Mouse (Mus musculus): ENCODE results near the gene Pyurf. TPM values are rescaled to one million over a fixed set of nuclear protein-coding genes. Genes with fewer than 3 reads are reported as not detected.

Gene Pyurf
- 18.7 and 18.8 TPM in 2 replicates for polyA plus RNA-seq (2016; fragmentation: Nextera tagmentation; extraction: Ambion mirVana)

- Histone ChIP-seq H3K27ac (peak within 1 kb of the TSS; percentile 96), H3K27me3 (ENCODE audit: low read depth, poor library complexity, severe bottlenecking) (no peaks in the 10 kb centered on the region), H3K4me1 (0 out of 2 replicates have a peak, but pooled peaks cover 8% of the 10 kb centered on the region), H3K9me3 (replicated peaks) (no peaks in the 10 kb centered on the region), H3K4me3 (peak within 1 kb of the TSS; percentile 81), H3K36me3 (peaks cover 35% of the 10 kb centered on the region)
- DNase-seq (ENCODE audit: low spot score), result peak; percentile 94
- WGBS, result under 1% methylated on average over 52 of the region's 52 CpGs
These were observed at the start of gene Pyurf for GRCm38 (mm10) chr6:57691467-57692261. Pyurf (minus strand) TSS chr6:57692078.

GRCm38 (mm10) chr6:57721347-57721746, 29.5 kb upstream of the Pyurf start:
- Histone ChIP-seq H3K4me3 (no peak overlapping the region), H3K4me1 (no peaks in the 10 kb centered on the region), H3K27me3 (ENCODE audit: low read depth, poor library complexity, severe bottlenecking) (no peaks in the 10 kb centered on the region), H3K27ac (no peak overlapping the region), H3K9me3 (replicated peaks) (no peaks in the 10 kb centered on the region), H3K36me3 (peaks cover 17% of the 10 kb centered on the region)
- WGBS, result 93% methylated on average over 1 of the region's 1 CpGs
- no peak for DNase-seq (ENCODE audit: low spot score)

- no peaks in the 10 kb centered on the region for H3K4me1 ChIP-seq
- WGBS, result 19% methylated on average over 1 of the region's 1 CpGs
- H3K27me3 ChIP-seq (ENCODE audit: low read depth, poor library complexity, severe bottlenecking), result no peaks in the 10 kb centered on the region
- H3K36me3 ChIP-seq, result peaks cover 5% of the 10 kb centered on the region
- H3K27ac ChIP-seq, result no peak overlapping the region
- no peak overlapping the region for H3K4me3 ChIP-seq
- no peaks in the 10 kb centered on the region for H3K9me3 ChIP-seq (replicated peaks)
- DNase-seq (ENCODE audit: low spot score), result no peak
These were observed 19.8 kb upstream of the Pyurf start for GRCm38 (mm10) chr6:57711726-57712125.

GRCm38 (mm10) chr6:57706721-57707120, 14.8 kb upstream of the Pyurf start:
- Histone ChIP-seq H3K9me3 (replicated peaks) (no peaks in the 10 kb centered on the region), H3K4me1 (peaks cover 7% of the 10 kb centered on the region; the same call in 1 of the 2 replicates), H3K27ac (no peak overlapping the region), H3K27me3 (ENCODE audit: low read depth, poor library complexity, severe bottlenecking) (no peaks in the 10 kb centered on the region), H3K36me3 (no peaks in the 10 kb centered on the region), H3K4me3 (no peak overlapping the region)
- no peak for DNase-seq (ENCODE audit: low spot score)
- WGBS, result 93% methylated on average over 1 of the region's 1 CpGs

- H3K4me3 ChIP-seq, result peak overlapping the region; percentile 69
- peaks cover 9% of the 10 kb centered on the region; the same call in 1 of the 2 replicates for H3K4me1 ChIP-seq
- H3K9me3 ChIP-seq (replicated peaks), result no peaks in the 10 kb centered on the region
- 52% methylated on average over 2 of the region's 2 CpGs for WGBS
- peak; percentile 37 for DNase-seq (ENCODE audit: low spot score)
- no peaks in the 10 kb centered on the region for H3K36me3 ChIP-seq
- H3K27me3 ChIP-seq (ENCODE audit: low read depth, poor library complexity, severe bottlenecking), result no peaks in the 10 kb centered on the region
- H3K27ac ChIP-seq, result peak overlapping the region; percentile 97
These were observed 11.8 kb upstream of the Pyurf start for GRCm38 (mm10) chr6:57703703-57704102.

- WGBS, result under 1% methylated on average over 59 of the region's 59 CpGs
- no peaks in the 10 kb centered on the region for H3K27me3 ChIP-seq (ENCODE audit: low read depth, poor library complexity, severe bottlenecking)
- no peaks in the 10 kb centered on the region for H3K36me3 ChIP-seq
- peak overlapping the region; percentile 97 for H3K27ac ChIP-seq
- H3K4me1 ChIP-seq, result peaks cover 9% of the 10 kb centered on the region; the same call in 1 of the 2 replicates
- H3K9me3 ChIP-seq (replicated peaks), result no peaks in the 10 kb centered on the region
- DNase-seq (ENCODE audit: low spot score), result peak; percentile 95
- H3K4me3 ChIP-seq, result peak overlapping the region; percentile 69
These were observed 11.0 kb upstream of the Pyurf start for GRCm38 (mm10) chr6:57702743-57703499.

GRCm38 (mm10) chr6:57702376-57702742, 10.5 kb upstream of the Pyurf start, which contains the start of gene Lancl2:
Lancl2 (plus strand) TSS chr6:57702540.
- H3K9me3 ChIP-seq (replicated peaks), result no peaks in the 10 kb centered on the region
- H3K4me3 ChIP-seq, result peak within 1 kb of the TSS; percentile 69
- H3K4me1 ChIP-seq, result peaks cover 9% of the 10 kb centered on the region; the same call in 1 of the 2 replicates
- peak within 1 kb of the TSS; percentile 97 for H3K27ac ChIP-seq
- WGBS, result 2% methylated on average over 10 of the region's 10 CpGs
- no peaks in the 10 kb centered on the region for H3K36me3 ChIP-seq
- no peaks in the 10 kb centered on the region for H3K27me3 ChIP-seq (ENCODE audit: low read depth, poor library complexity, severe bottlenecking)
- DNase-seq (ENCODE audit: low spot score), result no peak

GRCm38 (mm10) chr6:57701686-57702085, 9.8 kb upstream of the Pyurf start:
- no peaks in the 10 kb centered on the region for H3K36me3 ChIP-seq
- peaks cover 9% of the 10 kb centered on the region; the same call in 1 of the 2 replicates for H3K4me1 ChIP-seq
- DNase-seq (ENCODE audit: low spot score), result no peak
- peak overlapping the region; percentile 97 for H3K27ac ChIP-seq
- WGBS, result 71% methylated on average over 4 of the region's 4 CpGs
- H3K9me3 ChIP-seq (replicated peaks), result no peaks in the 10 kb centered on the region
- no peaks in the 10 kb centered on the region for H3K27me3 ChIP-seq (ENCODE audit: low read depth, poor library complexity, severe bottlenecking)
- H3K4me3 ChIP-seq, result peak overlapping the region; percentile 69

- Histone ChIP-seq H3K27ac (no peak overlapping the region), H3K4me1 (0 out of 2 replicates have a peak, but pooled peaks cover 8% of the 10 kb centered on the region), H3K4me3 (no peak overlapping the region), H3K36me3 (peaks cover 21% of the 10 kb centered on the region), H3K27me3 (ENCODE audit: low read depth, poor library complexity, severe bottlenecking) (no peaks in the 10 kb centered on the region), H3K9me3 (replicated peaks) (no peaks in the 10 kb centered on the region)
- 85% methylated on average over 3 of the region's 3 CpGs for WGBS
- no peak for DNase-seq (ENCODE audit: low spot score)
These were observed 1.2 kb upstream of the Pyurf start for GRCm38 (mm10) chr6:57693116-57693515.

GRCm38 (mm10) chr6:57684156-57684555, 7.7 kb downstream of the Pyurf start:
- H3K9me3 ChIP-seq (replicated peaks), result no peaks in the 10 kb centered on the region
- H3K4me3 ChIP-seq, result no peak overlapping the region
- peaks cover 54% of the 10 kb centered on the region for H3K36me3 ChIP-seq
- no peak for DNase-seq (ENCODE audit: low spot score)
- no peaks in the 10 kb centered on the region for H3K4me1 ChIP-seq
- H3K27me3 ChIP-seq (ENCODE audit: low read depth, poor library complexity, severe bottlenecking), result no peaks in the 10 kb centered on the region
- 91% methylated on average over 1 of the region's 1 CpGs for WGBS
- H3K27ac ChIP-seq, result no peak overlapping the region

- H3K27ac ChIP-seq, result no peak overlapping the region
- no peaks in the 10 kb centered on the region for H3K4me1 ChIP-seq
- 87% methylated on average over 4 of the region's 4 CpGs for WGBS
- DNase-seq (ENCODE audit: low spot score), result no peak
- no peaks in the 10 kb centered on the region for H3K9me3 ChIP-seq (replicated peaks)
- no peak overlapping the region for H3K4me3 ChIP-seq
- H3K27me3 ChIP-seq (ENCODE audit: low read depth, poor library complexity, severe bottlenecking), result no peaks in the 10 kb centered on the region
- H3K36me3 ChIP-seq, result no peaks in the 10 kb centered on the region
These were observed 30.6 kb downstream of the Pyurf start for GRCm38 (mm10) chr6:57661295-57661694.

- Histone ChIP-seq H3K27ac (no peak overlapping the region), H3K36me3 (no peaks in the 10 kb centered on the region), H3K9me3 (replicated peaks) (no peaks in the 10 kb centered on the region), H3K27me3 (ENCODE audit: low read depth, poor library complexity, severe bottlenecking) (no peaks in the 10 kb centered on the region), H3K4me3 (no peak overlapping the region), H3K4me1 (no peaks in the 10 kb centered on the region)
- no peak for DNase-seq (ENCODE audit: low spot score)
- WGBS, result 73% methylated on average over 1 of the region's 1 CpGs
These were observed 44.6 kb downstream of the Pyurf start for GRCm38 (mm10) chr6:57647256-57647655.

GRCm38 (mm10) chr6:57641789-57642188, 50.1 kb downstream of the Pyurf start:
- H3K27me3 ChIP-seq (ENCODE audit: low read depth, poor library complexity, severe bottlenecking), result no peaks in the 10 kb centered on the region
- H3K9me3 ChIP-seq (replicated peaks), result no peaks in the 10 kb centered on the region
- H3K27ac ChIP-seq, result no peak overlapping the region
- DNase-seq (ENCODE audit: low spot score), result no peak
- no peak overlapping the region for H3K4me3 ChIP-seq
- no peaks in the 10 kb centered on the region for H3K4me1 ChIP-seq
- 82% methylated on average over 4 of the region's 4 CpGs for WGBS
- H3K36me3 ChIP-seq, result no peaks in the 10 kb centered on the region
